Mouse (Mus musculus) embryo, embryonic 11.5 days (tissue): ENCODE data around the gene Smc1a.

Experiments used
- DNase-seq: peaks from one replicate; pipeline ENCODE4 v3.0.0-alpha.2; 2012; ENCODE audit warnings: low read depth, low spot score

The Smc1a gene

GRCm38 (mm10) chrX:152016151-152017145, at the start of gene Smc1a, which contains the start of gene Ribc1:
Gene Smc1a, plus strand, starts transcription at chrX:152016428.
Gene Ribc1, minus strand, starts transcription at chrX:152016295.
- DNase-seq: peak; percentile 86

GRCm38 (mm10) chrX:151999006-151999710, 17.1 kb upstream of the Smc1a start:
- DNase-seq: no peak

GRCm38 (mm10) chrX:152001182-152001684, 15.0 kb upstream of the Smc1a start:
- no peak for DNase-seq

GRCm38 (mm10) chrX:152001737-152002710, 14.2 kb upstream of the Smc1a start, which contains the start of gene Hsd17b10:
Gene Hsd17b10, plus strand, starts transcription at chrX:152001845.
- peak; percentile 61 for DNase-seq

GRCm38 (mm10) chrX:152002865-152003264, 13.4 kb upstream of the Smc1a start:
- DNase-seq: no peak

GRCm38 (mm10) chrX:152007863-152008262, 8.4 kb upstream of the Smc1a start:
- DNase-seq: no peak

GRCm38 (mm10) chrX:152015752-152016150, 477 bp upstream of the Smc1a start:
- DNase-seq: no peak

GRCm38 (mm10) chrX:152017186-152017585, 958 bp downstream of the Smc1a start:
- DNase-seq: no peak

GRCm38 (mm10) chrX:152019294-152019693, 3.1 kb downstream of the Smc1a start:
- DNase-seq: no peak

GRCm38 (mm10) chrX:152039865-152040264, 23.6 kb downstream of the Smc1a start:
- no peak for DNase-seq

GRCm38 (mm10) chrX:152047230-152047629, 31.0 kb downstream of the Smc1a start:
- no peak for DNase-seq

- DNase-seq: no peak
Observed at GRCm38 (mm10) chrX:152052546-152052945, 36.3 kb downstream of the Smc1a start.

- no peak for DNase-seq
Observed at GRCm38 (mm10) chrX:152054094-152054493, 37.9 kb downstream of the Smc1a start.

GRCm38 (mm10) chrX:152065674-152066073, 49.4 kb downstream of the Smc1a start:
- DNase-seq: no peak

- DNase-seq: no peak
Observed at GRCm38 (mm10) chrX:152067789-152068188, 51.6 kb downstream of the Smc1a start.

GRCm38 (mm10) chrX:152089832-152090614, 73.8 kb downstream of the Smc1a start:
- DNase-seq: peak; percentile 17

- no peak for DNase-seq
Observed at GRCm38 (mm10) chrX:152097572-152097971, 81.3 kb downstream of the Smc1a start.
